9 mouse cellular contexts compared by ENCODE assay signal in the genomic region with DNA sequence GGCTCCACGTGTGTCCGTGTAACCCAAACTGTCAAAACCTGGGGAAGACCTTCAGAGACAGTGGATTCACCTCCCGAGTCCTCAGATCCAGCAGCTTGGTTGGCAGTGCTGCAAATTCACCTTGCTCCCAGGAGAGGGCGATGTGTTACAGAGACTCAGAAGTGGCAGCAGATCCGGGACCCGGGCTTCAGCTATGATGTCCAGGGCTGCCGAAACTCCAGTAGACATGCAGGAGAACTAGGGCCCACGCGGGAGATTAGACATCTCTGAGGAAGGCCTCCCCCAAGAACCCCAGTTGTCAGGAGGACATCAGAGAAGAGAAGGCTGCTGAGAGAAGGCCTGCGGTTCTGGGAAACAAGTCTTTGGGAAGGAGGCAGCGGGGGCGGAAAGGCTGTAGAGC. TPM values are rescaled to one million over a fixed set of nuclear protein-coding genes. Genes with fewer than 3 reads are reported as not detected.
A peak's percentile ranks its signal among the peaks of the same experiment; 100 is the strongest.
DNase-seq lines count a peak whose midpoint lies in the region; ATAC-seq and TF ChIP-seq lines count a peak whose summit lies in the region.
"Had no signal": no experiment of that assay in that cellular context is flagged by ENCODE, and none has a peak within 500 bp of the region (broad histone marks: within the 10 kb centered on the region; RNA-seq: fewer than 3 reads in every experiment).

No protein-coding gene starts in this region.

- no peaks in the 10 kb centered on the region; the same call in 1 of the 2 replicates for H3K27me3 ChIP-seq in kidney, adult 2 months (replicated peaks; ENCODE audit: control insufficient read depth, insufficient read depth, low read length)
- H3K27me3 ChIP-seq in limb, embryonic 10.5 days (ENCODE audit: low read depth, poor library complexity, severe bottlenecking), result peaks cover 82% of the 10 kb centered on the region
- 0 out of 2 replicates have a peak, but pooled peaks cover 4% of the 10 kb centered on the region for H3K27me3 ChIP-seq in neural tube, embryonic 11.5 days (ENCODE audit: control insufficient read depth, insufficient read depth, low read length)

- no peaks in the 10 kb centered on the region for H3K4me1 ChIP-seq in kidney, adult 2 months (ENCODE audit: control insufficient read depth, insufficient read depth, low read length)
- peaks cover 8% of the 10 kb centered on the region for H3K4me1 ChIP-seq in limb, embryonic 10.5 days
- peaks cover 9% of the 10 kb centered on the region for H3K4me1 ChIP-seq in neural tube, embryonic 11.5 days (ENCODE audit: control insufficient read depth, insufficient read depth, low read length)

- no peaks in the 10 kb centered on the region for H3K36me3 ChIP-seq in kidney, adult 2 months (ENCODE audit: control insufficient read depth, insufficient read depth, low read length)
- H3K36me3 ChIP-seq in limb, embryonic 10.5 days, result no peaks in the 10 kb centered on the region
- no peaks in the 10 kb centered on the region for H3K36me3 ChIP-seq in neural tube, embryonic 11.5 days (ENCODE audit: control insufficient read depth, insufficient read depth, low read length)

- no peak overlapping the region for H3K27ac ChIP-seq in kidney, adult 2 months (ENCODE audit: insufficient read depth, low read depth, low read length)
- H3K27ac ChIP-seq in limb, embryonic 10.5 days, result no peak overlapping the region
- H3K27ac ChIP-seq in neural tube, embryonic 11.5 days (ENCODE audit: low read depth, low read length), result no peak overlapping the region

- H3K4me2 ChIP-seq in neural tube, embryonic 11.5 days (ENCODE audit: low read depth), result no peak overlapping the region

- no peak for TF ChIP-seq POLR2A in kidney, adult 2 months (IDR thresholded peaks at IDR 0.05; ENCODE audit: low read depth, low read length)

- WGBS in kidney, adult 2 months, result 19% methylated on average over 12 of the region's 12 CpGs
- 23% methylated on average over 12 of the region's 12 CpGs for WGBS in limb, embryonic 10.5 days
- WGBS in neural tube, embryonic 11.5 days, result 23% methylated on average over 12 of the region's 12 CpGs

- no peak overlapping the region for H3K9ac ChIP-seq in neural tube, embryonic 11.5 days (ENCODE audit: low read length)

- no peak overlapping the region for H3K4me3 ChIP-seq in kidney, adult 2 months (ENCODE audit: insufficient read depth, low read depth, low read length)
- no peak overlapping the region for H3K4me3 ChIP-seq in limb, embryonic 10.5 days
- H3K4me3 ChIP-seq in neural tube, embryonic 11.5 days (ENCODE audit: low read depth, low read length), result no peak overlapping the region
- H3K4me3 ChIP-seq: erythroblast, embryonic 14.5 days had no signal

- TF ChIP-seq CTCF in kidney, adult 2 months (conservative IDR thresholded peaks at IDR 0.05; ENCODE audit: insufficient read depth, insufficient read length, low read depth, low read length), result peak; percentile 81

- no peak for ATAC-seq in neural tube, embryonic 11.5 days (ENCODE audit: insufficient read depth, low FRiP score, low TSS enrichment)

- no peaks in the 10 kb centered on the region for H3K9me3 ChIP-seq in limb, embryonic 10.5 days (replicated peaks)
- no peaks in the 10 kb centered on the region for H3K9me3 ChIP-seq in neural tube, embryonic 11.5 days (ENCODE audit: control insufficient read depth, low read length)

- DNase-seq in 416B (ENCODE audit: low read depth) (peak; percentile 70), R1 (ENCODE audit: low read depth, low spot score) (peak; percentile 76)
- DNase-seq in cerebellum, postnatal 14 days, result peak; percentile 90 to 92
- DNase-seq in frontal cortex, postnatal 10 days (ENCODE audit: low spot score in 2 of 2), result peak; percentile 61 to 78
- DNase-seq in kidney, adult 2 months, result peak; percentile 81
- DNase-seq in limb, embryonic 10.5 days (ENCODE audit: low spot score), result peak; percentile 69
- peak; percentile 76 for DNase-seq in neural tube, embryonic 11.5 days (ENCODE audit: low spot score)
- DNase-seq in urinary bladder, postnatal 36 days (ENCODE audit: low spot score in 2 of 2), result peak; percentile 40 to 59

RNA-seq across cellular contexts. Expression of gene Slc22a12, which starts 50.7 kb away (rescaled TPM):
- polyA plus RNA-seq in kidney, adult 2 months (2012; rRNA removed), result 1,526 and 1,915 TPM in 2 replicates
- not detected in 2 replicates for polyA plus RNA-seq in limb, embryonic 10.5 days (2016; fragmentation: Nextera tagmentation; extraction: Ambion mirVana)
- not detected in 2 replicates for polyA plus RNA-seq in neural tube, embryonic 11.5 days (2014; fragmentation: Nextera tagmentation; extraction: Ambion mirVana)
- polyA plus RNA-seq: erythroblast, embryonic 14.5 days had no signal

Comparison
In these comparisons a context has a peak if more than half of its experiments do, and no peak if none do; other contexts are left out.
1. RNA of gene Slc22a12, which starts 50.7 kb away (polyA plus RNA-seq): 1,526 to 1,915 TPM in kidney, adult 2 months; not detected in limb, embryonic 10.5 days and not detected in neural tube, embryonic 11.5 days; every median in the first group is over 1,000 times any median in the second.
2. Peak in every context shown above with its lines, with median percentiles within 50 percentile points of each other: DNase-seq.